Mouse (Mus musculus) gastrocnemius, postnatal 10 days (tissue): ENCODE measurements around the gene Zfp780b. TPM values are rescaled to one million over a fixed set of nuclear protein-coding genes. Genes with fewer than 3 reads are reported as not detected.
A peak's percentile ranks its signal among the peaks of the same experiment; 100 is the strongest.
"Not testable (repeated sequence)": the region's sequence is repeated elsewhere in the genome, so short reads cannot be mapped to it uniquely, and the experiment has no call there.

Experiments
- DNase-seq: peaks from one replicate; pipeline ENCODE4 v3.0.0; 2021; ENCODE audit warnings: mixed read lengths
- long read RNA-seq, 2 experiments: library from polyadenylated mRNA; stranded (forward); transcript quantifications; one replicate each; pipeline ENCODE4 v2.0.0; 2021
- total RNA-seq, 2 experiments: library from RNA; stranded (reverse); gene quantifications; 2 replicates each; pipeline ENCODE4 v1.2.3; 2021

The Zfp780b gene
- total RNA-seq: 1 to 10 TPM; 7.1 to 7.9 TPM
- long read RNA-seq, experiment 1, partial matches to known transcripts: 0 of 2 reads
- long read RNA-seq, experiment 1, other reads (novel, unspliced or antisense): 2 of 2 reads
- long read RNA-seq, experiment 2, partial matches to known transcripts: 0 of 4 reads
- long read RNA-seq, experiment 2, other reads (novel, unspliced or antisense): 1 of 4 reads

DNA sequence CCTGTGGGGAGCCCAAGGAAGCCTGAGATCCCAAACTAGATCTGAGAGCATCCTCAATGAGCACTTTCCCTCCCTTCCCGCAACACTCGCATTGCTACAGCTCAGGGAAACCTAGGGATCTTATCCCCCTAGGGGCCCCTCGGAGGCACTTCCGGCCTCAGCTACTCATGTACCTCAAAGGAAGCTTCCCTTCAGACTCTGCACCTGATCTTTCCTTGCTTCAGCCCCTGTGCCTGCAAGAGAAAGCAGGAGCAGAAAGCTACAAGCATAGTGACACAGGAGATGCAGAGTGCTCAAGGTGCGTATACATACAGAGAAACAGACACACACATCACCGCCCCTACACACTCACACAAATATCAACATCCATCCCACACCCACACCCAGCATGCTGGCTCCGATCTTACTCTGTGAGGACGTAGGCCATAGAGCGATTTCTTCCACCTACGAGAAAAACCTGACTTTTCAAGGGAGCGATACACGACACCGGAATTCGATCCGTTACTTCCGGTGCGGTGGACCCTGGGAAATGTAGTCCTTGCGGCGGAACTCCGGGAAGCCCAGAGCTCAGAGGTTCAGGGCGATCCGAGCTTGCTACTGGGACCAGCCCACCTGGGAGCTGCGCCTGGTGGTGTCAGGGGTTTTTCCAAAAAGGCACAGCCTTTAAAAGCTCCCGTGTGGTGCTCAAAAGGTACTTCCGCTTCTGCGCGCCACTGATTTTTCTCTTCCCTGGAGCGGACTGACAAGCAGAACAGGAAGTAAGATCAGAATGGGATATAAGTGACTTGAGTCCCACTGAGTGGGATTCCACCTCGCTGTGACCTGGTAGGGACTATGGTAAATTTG, at the start of gene Zfp780b:
Zfp780b (minus strand) TSS at position 489 of the 846 bp plus-strand sequence.
- DNase-seq: peak; percentile 72

DNA sequence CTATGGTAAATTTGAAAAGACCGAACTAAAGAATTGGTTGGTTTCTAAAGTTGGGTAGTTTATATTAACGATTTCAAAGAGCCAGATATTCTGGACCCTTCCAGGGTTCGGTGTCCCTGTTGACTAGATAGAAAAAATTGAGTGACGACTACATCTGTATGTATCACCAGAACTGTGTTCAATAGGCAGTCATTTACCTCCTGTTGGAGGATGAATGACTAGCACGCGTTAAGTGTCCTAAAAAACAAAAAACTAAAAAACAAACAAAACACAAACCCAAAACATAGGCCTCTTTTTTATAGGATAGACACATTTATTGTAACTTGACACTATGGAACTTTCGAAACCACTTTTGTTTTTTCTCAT, 35.5 kb upstream of the Zfp780b start:
- DNase-seq: no peak

DNA sequence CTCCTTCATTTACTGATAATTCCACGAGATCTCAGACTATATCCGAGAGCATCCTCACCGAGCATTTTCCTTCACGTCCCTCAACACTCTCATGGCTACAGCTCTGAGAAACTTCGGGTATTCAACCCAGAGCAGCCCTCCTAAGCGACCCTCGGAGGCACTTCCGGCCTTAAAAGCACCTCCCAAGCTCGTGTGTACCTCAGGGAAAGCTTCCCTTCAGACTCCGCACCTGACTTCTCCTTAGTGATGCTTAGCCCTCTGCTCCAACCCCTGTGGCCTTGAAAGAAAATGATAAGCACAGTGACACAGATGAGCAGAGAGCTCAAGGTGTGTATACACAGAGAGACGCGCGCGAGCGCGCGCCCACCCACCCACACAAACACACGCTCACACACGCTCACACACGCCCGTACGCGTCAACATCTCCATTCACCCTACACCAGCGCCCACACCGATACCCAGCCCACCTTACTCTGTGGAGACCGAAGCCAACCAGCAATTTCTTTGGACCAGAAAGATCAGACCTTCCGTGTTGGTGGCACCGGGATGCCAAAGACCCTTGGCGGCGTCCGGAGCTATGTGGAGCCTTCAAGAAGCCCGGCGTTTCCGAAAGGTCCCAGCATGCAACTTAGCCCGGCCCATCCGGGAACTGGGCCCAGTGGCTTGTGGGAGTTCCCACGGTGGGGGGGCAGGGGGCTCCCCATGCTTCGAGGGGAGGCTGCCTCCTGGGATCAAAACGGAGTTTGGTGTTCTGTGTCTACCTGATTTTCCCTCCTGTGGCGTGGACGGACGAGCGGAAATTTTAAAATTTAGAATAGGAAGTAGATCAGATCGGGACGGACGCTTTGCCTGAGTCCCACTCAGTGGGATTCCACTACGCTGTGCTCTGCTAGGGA, 34.8 kb upstream of the Zfp780b start, which contains the start of gene Zfp850:
Zfp850 (minus strand) TSS at position 567 of the 896 bp plus-strand sequence.
- DNase-seq: peak; percentile 72

DNA sequence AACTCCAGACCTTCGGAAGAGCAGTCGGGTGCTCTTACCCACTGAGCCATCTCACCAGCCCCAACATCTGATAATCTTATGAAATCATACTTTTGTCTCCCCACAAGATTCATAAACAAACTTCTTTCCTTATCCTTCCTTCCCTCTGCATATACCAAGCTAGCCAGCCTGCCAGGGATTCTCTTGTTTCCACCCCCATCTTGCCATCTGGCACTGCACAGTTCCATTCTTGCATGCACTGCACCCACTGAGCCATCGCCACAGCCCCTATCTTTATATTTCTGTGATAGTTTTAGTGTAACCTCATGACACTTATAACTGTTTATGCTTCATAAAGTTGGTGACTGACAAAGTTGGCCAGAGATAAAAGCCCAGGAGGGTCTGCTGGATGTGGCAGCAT, 31.3 kb upstream of the Zfp780b start:
- no peak for DNase-seq

DNA sequence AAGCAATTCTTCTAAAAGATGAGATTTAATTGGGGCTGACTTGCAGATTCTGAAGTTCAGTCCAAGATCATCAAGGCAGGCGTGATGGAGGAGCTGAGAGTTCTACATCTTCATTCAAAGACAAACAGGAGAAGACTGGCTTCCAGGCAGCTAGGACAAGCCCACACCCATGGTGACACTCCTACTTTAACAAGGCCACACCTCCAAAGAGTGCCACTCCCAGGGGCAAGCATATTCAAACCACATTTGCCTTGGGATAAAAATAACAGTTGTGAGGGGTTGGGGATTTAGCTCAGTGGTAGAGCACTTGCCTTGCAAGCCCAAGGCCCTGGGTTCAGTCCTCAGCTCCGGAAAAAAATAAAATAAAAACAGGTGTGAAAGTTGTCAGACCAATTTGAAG, 3.2 kb upstream of the Zfp780b start:
- DNase-seq: no peak

DNA sequence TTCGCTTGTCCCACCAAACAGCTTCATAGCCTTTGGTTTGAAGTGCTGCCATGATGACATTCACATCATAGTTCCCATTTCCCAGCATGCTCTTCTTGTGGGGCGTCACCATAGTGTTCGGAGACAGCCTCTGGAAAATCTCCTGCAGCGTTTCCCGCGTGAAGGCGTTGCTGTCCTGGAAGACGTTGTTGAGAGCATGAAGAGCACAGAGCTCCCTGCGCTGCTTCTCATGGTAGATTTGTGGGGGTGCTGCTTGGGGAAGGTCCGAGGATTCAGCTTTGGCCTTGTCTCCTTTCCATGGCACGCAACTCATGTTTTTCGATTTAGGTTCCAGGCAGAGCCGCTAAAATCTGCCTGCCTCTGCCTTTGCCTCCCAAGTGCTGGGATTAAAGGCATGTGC, 29.5 kb downstream of the Zfp780b start:
- not testable (repeated sequence) for DNase-seq

DNA sequence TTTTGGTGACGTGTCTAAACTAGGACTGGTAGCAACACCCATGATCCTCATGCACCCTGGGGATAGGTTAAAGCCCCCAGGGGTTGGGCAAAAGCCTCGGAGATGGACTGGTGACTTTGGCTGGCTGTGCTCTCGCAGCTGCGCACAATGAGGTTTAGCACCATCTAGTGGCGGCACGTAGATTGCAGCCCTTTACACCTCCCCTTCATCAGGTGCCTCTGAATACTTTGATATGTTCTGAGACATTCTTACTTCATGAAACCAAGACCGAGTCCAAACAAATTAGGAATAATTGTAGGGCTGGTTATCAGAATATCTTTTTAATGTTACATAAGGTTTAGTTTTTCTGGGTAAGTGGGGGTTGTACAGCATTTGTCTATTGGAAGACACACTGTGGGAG, 37.1 kb downstream of the Zfp780b start:
- DNase-seq: peak; percentile 25

DNA sequence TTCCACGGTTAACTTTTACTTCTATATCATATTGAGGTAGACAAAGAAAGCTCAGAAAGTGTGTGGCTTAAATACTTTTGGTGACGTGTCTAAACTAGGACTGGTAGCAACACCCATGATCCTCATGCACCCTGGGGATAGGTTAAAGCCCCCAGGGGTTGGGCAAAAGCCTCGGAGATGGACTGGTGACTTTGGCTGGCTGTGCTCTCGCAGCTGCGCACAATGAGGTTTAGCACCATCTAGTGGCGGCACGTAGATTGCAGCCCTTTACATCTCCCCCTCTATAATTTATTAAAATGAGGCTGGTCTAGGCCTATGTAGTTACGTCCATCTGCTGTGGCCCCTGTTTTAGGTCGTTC, 45.2 kb downstream of the Zfp780b start:
- not testable (repeated sequence) for DNase-seq

DNA sequence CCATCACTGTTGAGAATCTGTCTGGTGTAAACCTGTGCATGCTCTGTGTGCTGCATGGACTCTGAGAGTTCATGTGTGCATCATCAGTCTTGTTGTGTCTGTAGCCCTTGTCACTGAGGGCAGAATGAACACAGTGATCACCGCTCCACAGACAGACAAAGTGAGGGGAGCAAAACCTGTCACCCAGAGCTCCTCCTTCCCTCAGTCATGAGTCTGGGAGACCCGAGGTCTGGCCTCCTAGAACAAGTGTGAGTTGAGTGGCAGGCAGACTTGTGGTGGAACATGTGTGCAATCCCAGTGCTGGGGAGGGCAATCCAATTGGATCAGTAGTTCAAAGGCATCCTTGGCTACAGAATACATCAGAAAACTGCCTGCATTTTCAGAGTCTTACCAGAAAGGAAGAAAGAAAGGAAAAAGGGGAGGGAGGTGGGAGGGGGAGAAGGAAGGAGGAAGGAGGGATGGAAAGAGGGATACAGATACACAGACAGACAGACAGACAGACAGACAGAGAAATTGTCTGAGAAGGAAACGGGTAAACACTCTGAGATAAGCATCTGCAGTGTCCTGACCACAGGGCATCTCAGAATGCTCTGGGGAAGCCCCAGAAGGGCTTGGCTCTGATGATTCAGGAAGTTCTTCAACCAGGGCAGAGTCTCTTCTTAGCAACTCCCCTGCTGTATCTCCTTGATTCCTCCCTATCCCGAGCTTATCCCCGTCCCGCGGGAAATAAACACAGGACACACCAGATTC, 45.7 kb downstream of the Zfp780b start:
- DNase-seq: no peak

DNA sequence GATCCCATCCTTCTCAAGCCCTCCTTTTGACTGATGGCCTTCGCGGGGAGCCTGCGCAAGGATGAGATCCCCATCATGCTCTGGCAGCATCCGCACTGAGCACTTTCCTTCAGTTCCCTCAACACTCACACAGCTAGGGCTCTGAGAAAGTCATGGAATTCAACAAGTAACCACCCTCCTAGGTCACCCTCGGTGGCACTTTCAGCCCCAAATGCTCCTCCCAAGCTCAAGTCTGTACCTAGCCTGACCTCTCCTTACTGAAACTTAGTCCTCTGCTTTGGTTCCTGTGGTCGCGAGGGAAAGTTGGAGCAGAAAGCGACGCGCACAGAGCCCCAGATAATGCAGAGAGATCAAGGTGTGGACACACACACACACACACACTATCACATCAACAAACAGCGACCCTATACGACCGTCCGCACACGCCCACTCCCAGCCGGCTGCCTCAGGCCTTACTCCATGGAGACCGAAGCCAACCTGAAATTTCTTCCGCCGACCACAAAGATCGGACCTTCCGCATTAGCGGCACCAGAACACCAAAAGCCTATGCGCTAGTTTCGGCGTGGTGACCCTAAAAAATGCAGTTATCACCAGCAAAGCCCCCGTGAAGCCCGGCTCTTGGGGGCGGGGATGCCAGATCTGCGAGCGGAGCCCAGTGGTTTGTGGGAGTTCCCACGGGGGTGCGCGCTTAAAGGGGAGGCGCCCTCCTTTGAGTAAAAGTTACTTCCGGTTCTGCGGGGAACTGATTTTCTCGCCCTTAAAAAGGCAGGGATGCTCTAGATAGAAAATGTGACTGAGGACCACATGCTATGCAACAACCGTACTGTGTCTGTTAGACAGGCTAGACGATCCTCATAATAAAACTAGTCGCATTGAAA, 49.9 kb downstream of the Zfp780b start, which contains the start of gene Zfp974:
Zfp974 (minus strand) TSS at position 643 of the 878 bp plus-strand sequence.
- DNase-seq: peak; percentile 64

DNA sequence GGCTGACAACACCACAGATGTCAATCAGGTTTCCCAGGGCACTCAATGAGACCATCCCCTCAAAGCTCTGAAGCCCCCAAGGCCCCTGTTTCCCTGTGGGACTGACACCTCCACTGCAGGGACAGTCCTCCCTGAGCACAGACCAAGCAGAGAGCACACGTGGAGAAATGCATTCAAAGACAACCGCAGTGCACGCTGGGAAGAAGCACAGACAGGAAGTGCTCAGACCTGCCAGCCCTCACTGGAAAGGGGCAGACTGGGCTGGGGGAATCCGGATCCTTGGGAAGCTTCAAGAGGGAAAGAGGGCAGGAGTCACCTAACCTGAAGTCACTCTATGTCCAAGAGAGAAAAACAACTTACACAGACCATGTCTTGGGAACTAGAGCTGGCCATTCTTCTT, 51.9 kb downstream of the Zfp780b start:
- DNase-seq: not testable (repeated sequence)

DNA sequence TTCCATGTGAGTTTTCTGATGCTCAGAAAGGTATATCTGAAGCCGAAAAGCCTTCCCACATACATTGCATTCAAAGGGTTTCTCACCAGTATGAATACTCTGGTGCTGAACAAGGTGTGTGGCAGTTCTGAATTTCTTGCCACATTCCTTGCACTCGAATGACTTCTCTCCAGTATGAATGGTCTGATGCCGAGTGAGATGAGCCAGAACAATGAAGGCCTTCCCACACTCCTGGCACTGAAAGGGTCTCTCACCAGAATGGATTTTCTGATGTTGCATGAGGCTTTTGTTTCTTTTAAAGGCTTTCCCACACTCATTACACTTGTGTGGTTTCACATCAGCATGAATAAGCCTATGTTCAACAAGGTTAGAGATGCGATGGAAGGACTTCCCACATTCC, 68.0 kb downstream of the Zfp780b start:
- not testable (repeated sequence) for DNase-seq

Other genes with a start within 250 kb of the Zfp780b start
- 1 to 10 TPM; 6.6 to 8.4 TPM for gene Zfp60, start 247.8 kb downstream of the Zfp780b start, total RNA-seq
- 1 to 10 TPM; 5.1 to 5.2 TPM for gene Zfp626, start 172.0 kb downstream of the Zfp780b start, total RNA-seq
- 1 to 10 TPM; 2.3 to 2.5 TPM for gene Zfp59, start 140.6 kb downstream of the Zfp780b start, total RNA-seq
- 1 to 10 TPM; 2.5 to 3.3 TPM for gene Zfp607a, start 121.6 kb downstream of the Zfp780b start, total RNA-seq
- 1 to 10 TPM; 5.5 to 6.3 TPM for gene Zfp974, start 49.7 kb downstream of the Zfp780b start, total RNA-seq
- gene Zfp850, start 34.9 kb upstream of the Zfp780b start, total RNA-seq: 1 to 10 TPM in 1 of 2 experiments, under 1 TPM in 1; 0.81 to 1.1 TPM
- 100 to 1,000 TPM; 123 to 124 TPM for gene Psmc4, start 70.9 kb upstream of the Zfp780b start, total RNA-seq
- under 1 TPM; 0.05 to 0.07 TPM for gene Fcgbp, start 92.1 kb upstream of the Zfp780b start, total RNA-seq
- not detected for gene 9530053A07Rik, start 150.3 kb upstream of the Zfp780b start, total RNA-seq
- 10 to 100 TPM; 44.0 to 49.0 TPM for gene Fbl, start 190.5 kb upstream of the Zfp780b start, total RNA-seq
- 100 to 1,000 TPM; 151 to 161 TPM for gene Dyrk1b, start 200.3 kb upstream of the Zfp780b start, total RNA-seq